Mouse (Mus musculus) frontal cortex, adult 2 months (tissue): Measurements from ENCODE around the gene Pdzd8. TPM values are rescaled to one million over a fixed set of nuclear protein-coding genes. Genes with fewer than 3 reads are reported as not detected.
A peak's percentile ranks its signal among the peaks of the same experiment; 100 is the strongest.

Experiments used
- DNase-seq, 2 experiments: peaks; one replicate each; pipeline ENCODE4 v3.0.0; 2022; ENCODE audit warnings: low spot score in 1 of 2; ENCODE audit errors: extremely low spot score in 1 of 2
- polyA plus RNA-seq: library from polyadenylated mRNA; depleted of rRNA; stranded (reverse); fragments of >200 nt; gene quantifications from 2 replicates; pipeline ENCODE4 v1.2.3, GENCODE M21; 2012; rRNA removed

The Pdzd8 gene
- polyA plus RNA-seq: 18.8 and 20.5 TPM in 2 replicates

GRCm38 (mm10) chr19:59345658-59346283 lies at the start of gene Pdzd8:
TSS of gene Pdzd8 (minus strand) at chr19:59345780.
- DNase-seq: peak; percentile 51 to 87

GRCm38 (mm10) chr19:59393777-59394441 lies 48.3 kb upstream of the Pdzd8 start:
- DNase-seq: peak; percentile 49 to 58

- DNase-seq: peak; percentile 42 to 87
Measured at GRCm38 (mm10) chr19:59388847-59389606, 43.4 kb upstream of the Pdzd8 start.

GRCm38 (mm10) chr19:59388399-59388798 lies 42.8 kb upstream of the Pdzd8 start:
- DNase-seq: peak; percentile 12 to 19

- peak in 1 of 2 experiments; percentile 67 for DNase-seq
Measured at GRCm38 (mm10) chr19:59387178-59387577, 41.6 kb upstream of the Pdzd8 start.

GRCm38 (mm10) chr19:59384582-59385495 lies 39.3 kb upstream of the Pdzd8 start:
- DNase-seq: no peak

- no peak for DNase-seq
Measured at GRCm38 (mm10) chr19:59382416-59382917, 36.9 kb upstream of the Pdzd8 start.

GRCm38 (mm10) chr19:59379995-59380394 lies 34.4 kb upstream of the Pdzd8 start:
- DNase-seq: no peak

- DNase-seq: no peak
Measured at GRCm38 (mm10) chr19:59376481-59376880, 30.9 kb upstream of the Pdzd8 start.

- DNase-seq: no peak
Measured at GRCm38 (mm10) chr19:59374940-59375339, 29.4 kb upstream of the Pdzd8 start.

GRCm38 (mm10) chr19:59372928-59373327 lies 27.3 kb upstream of the Pdzd8 start:
- DNase-seq: no peak

- DNase-seq: no peak
Measured at GRCm38 (mm10) chr19:59371016-59371415, 25.4 kb upstream of the Pdzd8 start.

- no peak for DNase-seq
Measured at GRCm38 (mm10) chr19:59367892-59368291, 22.3 kb upstream of the Pdzd8 start.

- no peak for DNase-seq
Measured at GRCm38 (mm10) chr19:59366724-59367123, 21.1 kb upstream of the Pdzd8 start.

- DNase-seq: no peak
Measured at GRCm38 (mm10) chr19:59363666-59364065, 18.1 kb upstream of the Pdzd8 start.

GRCm38 (mm10) chr19:59362646-59363045 lies 17.1 kb upstream of the Pdzd8 start:
- no peak for DNase-seq

- no peak for DNase-seq
Measured at GRCm38 (mm10) chr19:59360486-59360896, 14.9 kb upstream of the Pdzd8 start.

- DNase-seq: no peak
Measured at GRCm38 (mm10) chr19:59359202-59359601, 13.6 kb upstream of the Pdzd8 start.

GRCm38 (mm10) chr19:59357878-59358277 lies 12.3 kb upstream of the Pdzd8 start:
- no peak for DNase-seq
